Mouse (Mus musculus) testis, adult 2 months (tissue): Measurements from ENCODE around the gene Ppp2r3a.

ENCODE experiments used
- CTCF ChIP-seq: fragments of 200-500 bp; IDR thresholded peaks from 2 replicates; pipeline ENCODE4 v1.5.1; 2012; ENCODE audit warnings: low read depth, mild to moderate bottlenecking, inconsistent platforms, low read length, moderate library complexity; ENCODE audit not compliant: control insufficient read depth, insufficient read depth, insufficient replicate concordance
- POLR2A ChIP-seq: fragments of 200-500 bp; IDR thresholded peaks from 2 replicates; pipeline ENCODE4 v1.6.1; 2012; ENCODE audit warnings: low read depth, mild to moderate bottlenecking, inconsistent platforms, low read length, moderate library complexity; ENCODE audit not compliant: control insufficient read depth

DNA sequence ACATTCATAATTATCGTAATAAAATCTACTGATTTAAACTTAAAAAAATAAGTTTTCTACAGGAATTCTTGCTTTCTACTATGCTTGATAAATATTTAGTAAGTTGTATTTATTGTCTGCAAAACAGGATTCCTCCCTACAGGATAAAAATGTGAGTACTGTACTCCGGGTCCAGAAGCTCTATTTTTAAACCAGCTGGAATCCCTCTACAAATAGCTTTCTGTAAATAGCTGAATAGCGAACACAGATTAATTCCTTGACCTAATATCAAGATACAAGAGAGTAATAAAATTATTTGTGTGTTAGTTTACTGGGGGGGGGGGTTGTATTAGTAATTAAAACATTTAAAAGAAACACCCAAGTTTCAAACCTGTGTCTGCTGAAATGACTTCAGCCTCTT, 53.3 kb downstream of the Ppp2r3a start:
- TF ChIP-seq CTCF (no peak), POLR2A (no peak)
